Mouse (Mus musculus): ENCODE data around the gene C1qtnf3. TPM values are rescaled to one million over a fixed set of nuclear protein-coding genes. Genes with fewer than 3 reads are reported as not detected.
"Not testable (repeated sequence)": the region's sequence is repeated elsewhere in the genome, so short reads cannot be mapped to it uniquely, and the experiment has no call there.

Gene C1qtnf3
- total RNA-seq, 2 experiments from 2014 or later = 1.2 to 1.3 TPM

DNA sequence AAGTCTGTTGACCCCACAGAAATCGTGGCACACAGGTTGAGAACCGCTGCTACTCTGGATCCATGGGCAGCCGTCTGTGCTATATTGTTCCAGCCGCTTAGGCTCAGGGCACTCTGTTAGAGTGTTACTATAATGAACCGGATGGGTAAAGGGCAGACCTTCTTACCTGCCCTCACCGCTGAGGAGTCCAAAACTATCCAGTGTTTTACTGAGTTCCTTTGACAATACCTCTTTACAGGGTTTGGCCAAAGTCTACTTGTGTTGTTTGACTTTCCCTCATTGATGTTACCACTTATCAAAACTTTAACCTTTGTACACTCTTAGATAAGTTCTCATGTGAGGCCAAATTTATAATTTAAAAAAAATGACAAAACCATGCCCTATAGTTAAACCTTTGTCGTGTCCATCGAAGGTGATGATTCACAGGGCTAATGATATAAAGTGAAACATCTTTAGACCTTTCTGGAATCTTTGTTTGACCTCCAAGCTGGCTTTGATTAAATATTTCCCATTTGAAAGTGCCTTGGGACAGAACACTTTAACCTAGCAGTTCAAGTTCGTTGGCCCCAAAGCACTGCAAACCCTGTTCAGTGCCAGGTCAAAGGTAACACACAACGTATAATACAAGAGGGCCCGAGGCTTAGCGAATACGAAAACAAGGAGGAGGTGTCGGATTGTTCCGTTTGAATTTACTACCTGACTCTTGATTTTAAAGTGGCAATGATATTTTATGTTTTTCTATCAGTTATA lies 7.3 kb downstream of the C1qtnf3 start:
- no peak for DNase-seq

DNA sequence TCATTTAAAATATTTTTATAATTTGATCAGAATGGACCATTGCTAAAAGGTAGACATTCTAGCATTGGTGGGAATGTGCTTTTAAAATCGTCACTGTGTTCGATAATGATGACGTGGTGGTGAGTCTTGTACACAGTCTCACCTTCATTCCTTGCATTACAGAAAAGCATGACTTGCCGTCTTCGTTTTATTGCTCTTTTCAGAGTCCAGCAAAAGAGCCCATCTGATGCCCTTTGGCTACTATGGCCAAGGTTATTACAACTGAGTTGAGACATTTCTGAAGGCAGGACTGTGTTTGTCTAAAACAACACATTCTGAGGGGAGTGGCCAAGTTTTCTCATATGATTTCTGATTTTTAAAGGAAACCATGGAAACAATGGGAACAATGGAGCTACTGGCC lies 8.1 kb downstream of the C1qtnf3 start:
- no peak for DNase-seq

DNA sequence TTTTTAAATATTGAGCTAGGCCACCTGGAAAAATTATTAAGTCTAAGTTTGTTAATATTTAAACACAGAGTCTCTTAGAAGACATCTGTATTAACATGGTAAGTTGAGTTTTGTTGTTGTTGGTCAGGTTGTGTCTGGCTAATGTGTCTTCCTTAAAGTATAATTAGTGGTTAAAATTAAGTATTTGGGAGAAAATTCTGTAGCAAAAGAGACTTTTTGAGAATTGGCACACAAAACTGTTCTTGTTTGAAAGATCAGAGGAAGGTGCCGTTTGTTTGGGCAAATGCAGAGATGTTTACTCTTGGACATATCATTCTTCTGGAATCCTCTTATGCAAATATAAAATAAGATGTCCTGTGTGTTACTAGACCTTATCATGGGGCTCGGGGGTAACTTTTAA lies 10.5 kb downstream of the C1qtnf3 start:
- no peak for DNase-seq

DNA sequence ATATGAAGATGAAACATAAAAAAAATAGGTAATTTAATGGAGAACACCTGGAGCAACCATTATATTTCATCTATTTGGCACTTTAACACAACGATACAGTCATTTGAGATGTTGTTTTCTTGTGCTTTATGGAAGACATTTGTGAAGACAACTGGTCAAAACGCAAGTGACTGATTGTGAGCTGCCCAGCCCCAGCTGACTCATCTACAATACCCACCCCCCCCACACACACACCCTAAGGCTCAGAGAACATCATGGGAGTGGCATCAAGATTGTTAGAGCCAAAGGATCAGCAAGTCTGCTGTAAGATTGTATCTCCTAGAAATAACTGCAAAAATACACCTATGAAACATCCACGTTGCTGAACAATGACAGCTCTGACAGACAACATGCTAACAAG lies 17.3 kb downstream of the C1qtnf3 start:
- DNase-seq = no peak

DNA sequence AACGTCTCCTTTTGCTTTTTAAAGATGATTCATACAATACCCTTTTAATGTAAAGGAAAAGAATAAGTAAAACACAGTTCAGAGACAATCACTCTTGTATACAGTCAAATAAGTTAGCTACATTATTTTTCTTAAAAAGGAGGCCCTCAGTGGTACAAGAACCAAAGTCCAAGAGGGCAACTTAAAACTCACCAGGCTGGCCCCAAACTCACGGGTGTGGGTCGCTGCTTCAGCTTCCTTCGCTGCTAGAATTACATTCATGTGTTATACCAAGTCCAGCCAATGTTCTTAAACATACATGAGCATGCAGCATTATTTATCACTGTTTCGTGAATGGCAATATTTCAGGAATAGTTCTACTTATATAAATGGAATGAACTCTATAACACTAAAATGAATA lies 18.6 kb downstream of the C1qtnf3 start:
- no peak for DNase-seq

DNA sequence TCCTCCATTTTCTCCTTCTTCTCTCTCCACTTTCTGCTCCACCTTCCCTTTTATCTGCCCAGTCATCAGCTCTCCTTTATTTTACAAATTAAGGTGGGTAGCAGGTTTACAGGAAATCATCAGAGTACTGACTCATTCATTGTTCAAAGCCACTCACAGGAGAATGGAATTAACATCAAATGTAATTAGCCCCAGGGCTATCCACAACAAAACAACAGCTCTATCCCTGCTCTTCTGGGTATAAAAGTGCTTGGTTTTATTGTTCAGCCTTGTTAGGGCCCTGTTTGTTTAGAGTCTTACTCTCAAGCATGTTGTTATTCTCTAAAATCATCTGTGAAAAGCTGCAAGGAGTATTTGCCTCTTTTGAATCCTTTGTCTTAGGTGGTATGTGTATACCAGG lies 25.0 kb downstream of the C1qtnf3 start:
- no peak for DNase-seq

DNA sequence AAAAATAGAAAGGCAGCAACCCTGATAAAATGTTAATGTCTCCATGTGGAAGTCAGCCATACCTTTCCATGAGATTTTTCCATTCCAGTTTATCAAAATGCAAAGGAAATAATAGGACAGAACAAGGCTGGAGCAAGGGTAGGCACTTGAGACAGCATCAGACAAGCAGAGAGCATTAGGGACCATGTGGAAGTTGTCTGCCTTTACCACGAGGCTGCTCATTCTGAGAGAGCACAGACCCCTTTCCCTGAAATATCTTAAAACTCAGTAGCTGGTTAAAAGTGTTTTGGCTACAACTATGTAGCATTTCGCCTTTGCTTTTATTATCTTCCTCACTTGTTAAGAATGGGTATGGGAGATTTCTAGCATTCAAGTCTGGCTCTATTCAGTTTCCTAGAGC lies 28.6 kb downstream of the C1qtnf3 start:
- no peak for DNase-seq

DNA sequence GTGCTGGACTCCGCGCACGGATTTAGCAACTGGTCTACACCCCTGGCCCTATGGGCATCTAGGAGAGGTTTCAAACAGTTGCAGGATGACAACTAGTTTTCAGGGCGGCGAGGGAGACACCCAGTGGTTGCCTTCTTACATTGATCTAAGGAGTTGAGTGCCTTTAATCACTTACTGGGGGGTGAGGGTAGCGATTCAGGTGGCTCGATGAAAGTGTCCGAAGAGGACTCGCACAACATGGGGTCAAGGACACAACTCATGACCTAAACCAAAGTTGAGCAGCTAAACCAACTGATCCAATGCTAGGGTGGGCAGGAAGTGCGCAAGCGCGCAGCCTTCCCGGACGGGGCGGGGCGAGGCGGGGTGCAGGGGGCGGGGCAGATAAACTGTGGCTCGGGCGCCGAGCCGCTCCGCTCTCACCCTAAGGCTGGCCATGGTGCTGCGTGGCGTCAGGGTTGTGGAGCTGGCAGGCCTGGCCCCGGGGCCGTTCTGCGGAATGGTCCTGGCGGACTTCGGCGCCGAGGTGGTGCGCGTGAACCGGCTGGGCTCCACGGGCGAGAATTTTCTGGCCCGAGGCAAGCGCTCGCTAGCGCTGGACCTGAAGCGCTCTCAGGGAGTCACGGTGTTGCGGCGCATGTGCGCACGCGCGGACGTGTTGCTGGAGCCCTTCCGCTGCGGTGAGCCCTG lies 29.4 kb downstream of the C1qtnf3 start, which contains the start of gene Amacr:
Gene Amacr, plus strand, starts transcription at position 380 of the 687 bp plus-strand sequence.
- DNase-seq = peak; percentile 92 to 94

DNA sequence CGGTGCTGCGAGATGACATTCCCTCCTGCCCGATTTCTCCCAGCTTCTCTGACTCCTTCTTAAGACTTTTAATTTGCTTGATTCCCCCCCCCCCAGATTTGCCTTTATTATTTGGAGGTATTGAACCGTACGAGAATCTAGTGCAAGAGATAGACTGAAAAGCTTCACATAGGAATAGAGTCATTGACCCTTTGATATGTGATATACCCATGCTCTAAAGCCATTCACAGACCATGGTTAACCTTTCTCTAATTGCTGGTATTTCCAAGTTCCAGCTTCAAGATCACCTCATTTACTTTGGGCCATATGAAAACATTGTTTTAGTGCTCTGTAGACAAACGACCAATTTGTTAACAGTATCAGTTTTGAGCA lies 29.9 kb downstream of the C1qtnf3 start:
- no peak for DNase-seq

DNA sequence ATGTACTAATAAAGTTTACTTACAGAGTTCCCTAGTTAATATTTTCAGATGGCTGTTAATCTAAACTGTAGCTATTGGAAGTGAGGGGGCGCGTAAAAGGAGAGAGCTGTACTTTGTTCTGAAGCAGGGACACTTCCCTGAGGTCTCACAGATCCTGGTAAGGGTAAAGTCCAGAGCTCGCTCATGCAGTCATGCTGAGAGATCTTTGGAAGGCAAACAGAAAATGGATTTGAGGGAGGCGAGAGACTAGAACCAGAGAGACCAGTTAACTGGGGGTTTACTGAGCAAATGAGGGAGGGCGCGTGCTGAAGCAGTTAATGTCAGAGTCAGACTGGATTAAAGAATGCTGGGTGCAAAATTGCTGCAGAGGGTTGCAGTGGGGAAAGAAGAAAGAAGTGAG lies 33.6 kb downstream of the C1qtnf3 start:
- DNase-seq = no peak

DNA sequence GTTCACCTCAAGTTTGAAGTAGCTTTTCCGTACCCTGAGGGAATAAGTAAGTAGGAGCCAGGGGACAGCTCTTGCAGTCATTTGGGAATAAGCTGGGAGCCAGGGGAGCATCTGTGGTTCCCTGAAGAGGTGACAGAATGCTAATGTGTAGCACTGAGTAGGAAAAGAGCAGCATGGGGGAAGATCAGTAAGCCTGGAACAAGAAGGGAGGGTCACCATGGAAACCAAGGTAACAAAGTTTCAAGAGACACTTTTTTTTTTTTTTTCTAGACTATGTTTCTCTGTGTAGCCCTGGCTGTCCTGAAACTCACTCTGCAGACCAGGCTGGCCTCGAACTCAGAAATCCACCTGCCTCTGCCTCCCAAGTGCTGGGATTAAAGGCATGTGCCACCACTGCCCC lies 34.3 kb downstream of the C1qtnf3 start:
- DNase-seq = not testable (repeated sequence)

DNA sequence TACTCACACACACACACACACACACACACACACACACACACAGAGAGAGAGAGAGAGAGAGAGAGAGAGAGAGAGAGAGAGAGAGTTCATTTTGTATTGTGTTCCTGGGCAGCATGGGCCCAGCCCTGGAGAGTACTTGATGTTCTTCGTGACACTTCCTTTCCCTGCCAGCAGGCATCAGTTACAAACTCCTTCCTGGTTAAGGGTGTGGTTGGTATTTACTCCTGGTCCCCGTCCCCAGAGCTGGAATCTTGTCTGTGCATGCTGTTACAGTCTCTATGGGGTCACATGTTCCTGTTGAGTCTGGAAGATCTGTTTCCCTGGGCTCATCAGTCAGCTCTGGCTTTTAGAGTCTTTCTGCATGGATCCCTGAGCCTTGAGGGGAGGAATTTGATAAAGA lies 38.3 kb downstream of the C1qtnf3 start:
- no peak for DNase-seq

DNA sequence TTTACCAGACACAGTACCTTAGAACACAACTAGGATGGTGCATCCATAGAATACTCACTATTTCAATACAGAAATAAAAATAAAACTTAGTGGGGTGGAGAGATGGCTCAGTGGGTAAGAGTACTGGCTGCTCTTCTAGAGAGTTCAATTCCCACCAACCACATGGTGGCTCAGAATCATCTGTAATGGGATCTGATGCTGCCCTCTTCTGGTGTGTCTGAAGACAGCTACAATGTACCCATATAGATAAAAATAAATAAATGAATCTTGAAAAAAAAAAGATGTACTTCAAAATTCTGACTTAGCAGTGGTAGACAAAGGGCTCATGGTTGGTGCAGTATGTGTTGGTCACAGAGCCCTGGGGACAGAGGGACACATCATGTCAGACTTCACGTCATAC lies 39.4 kb downstream of the C1qtnf3 start:
- DNase-seq = no peak

DNA sequence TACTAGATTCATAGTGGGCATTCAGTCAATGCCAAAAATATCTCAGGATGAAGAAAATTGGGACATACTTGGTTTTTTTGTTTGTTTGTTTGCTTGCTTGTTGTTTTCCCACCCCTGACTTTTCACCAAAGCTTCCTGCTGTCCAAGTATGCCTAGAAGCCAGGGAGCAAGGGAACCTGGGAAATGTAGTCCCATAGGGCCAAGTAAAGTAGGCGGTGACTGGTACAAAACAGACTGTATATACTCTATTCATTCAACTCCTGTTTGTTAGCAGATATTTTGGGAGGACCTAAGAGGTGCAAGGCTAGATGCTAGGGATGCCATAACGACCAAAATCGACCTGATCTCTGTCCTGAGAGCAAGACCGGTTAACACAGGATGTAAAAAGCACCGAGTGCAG lies 47.7 kb downstream of the C1qtnf3 start:
- DNase-seq = no peak

DNA sequence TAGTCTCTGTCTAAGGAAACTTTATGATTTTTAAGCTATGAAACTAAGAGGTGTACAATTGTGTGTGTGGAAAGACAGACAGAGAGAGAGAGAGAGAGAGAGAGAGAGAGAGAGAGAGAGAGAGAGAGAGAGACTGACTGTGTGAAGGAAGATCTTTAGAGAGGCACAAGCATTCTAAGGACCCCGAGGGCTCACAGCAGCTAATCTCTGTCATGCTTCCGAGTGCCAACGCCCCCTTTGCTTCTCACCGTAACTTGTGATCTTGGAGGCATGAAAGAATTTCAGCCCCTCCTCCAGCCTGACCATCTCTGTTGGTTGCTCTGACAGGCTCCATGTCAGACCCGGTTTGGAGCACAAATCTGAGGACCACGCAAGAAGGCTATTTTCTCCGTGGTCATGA lies 48.3 kb downstream of the C1qtnf3 start, which contains the start of gene Slc45a2:
Gene Slc45a2, plus strand, starts transcription at position 301 of the 400 bp plus-strand sequence.
- no peak for DNase-seq

DNA sequence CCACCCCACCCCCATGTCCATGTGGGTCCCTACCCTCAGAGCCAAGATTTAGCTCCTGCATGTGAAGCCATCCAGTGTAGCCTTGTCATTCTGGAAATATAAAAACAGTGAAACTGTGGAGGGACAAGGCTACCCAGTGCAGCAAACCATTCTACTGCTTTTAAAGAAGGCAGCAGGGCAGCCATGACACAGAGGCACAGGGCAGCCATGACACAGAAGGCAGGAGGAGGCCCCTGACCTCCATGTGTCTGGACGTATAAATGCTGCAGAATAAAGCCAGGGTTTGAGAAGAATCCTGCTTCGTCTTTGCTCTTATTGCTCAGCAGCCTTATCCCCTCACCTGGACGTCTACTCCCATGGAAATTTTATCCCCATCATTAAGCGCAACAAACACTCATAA lies 51.7 kb downstream of the C1qtnf3 start:
- no peak for DNase-seq

DNA sequence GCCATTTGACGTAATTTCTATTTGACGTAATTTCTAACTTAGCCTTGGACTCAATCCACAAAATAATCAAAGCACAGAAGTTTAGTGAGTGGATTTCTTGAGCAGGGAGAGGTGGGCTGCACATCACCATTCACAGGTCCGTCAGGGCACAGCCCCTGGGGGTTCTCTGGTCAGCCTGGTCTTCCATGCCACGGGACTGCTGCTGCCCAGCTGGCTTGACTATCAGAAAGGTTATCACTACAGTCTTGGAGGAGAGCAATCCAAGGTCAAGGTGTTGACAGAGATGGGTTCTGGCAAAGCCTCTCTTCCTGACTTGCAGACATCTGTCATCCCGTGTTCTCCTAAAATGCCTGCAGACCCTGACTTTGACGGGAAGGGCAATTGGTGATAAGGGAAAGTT lies 52.5 kb downstream of the C1qtnf3 start:
- DNase-seq = no peak

DNA sequence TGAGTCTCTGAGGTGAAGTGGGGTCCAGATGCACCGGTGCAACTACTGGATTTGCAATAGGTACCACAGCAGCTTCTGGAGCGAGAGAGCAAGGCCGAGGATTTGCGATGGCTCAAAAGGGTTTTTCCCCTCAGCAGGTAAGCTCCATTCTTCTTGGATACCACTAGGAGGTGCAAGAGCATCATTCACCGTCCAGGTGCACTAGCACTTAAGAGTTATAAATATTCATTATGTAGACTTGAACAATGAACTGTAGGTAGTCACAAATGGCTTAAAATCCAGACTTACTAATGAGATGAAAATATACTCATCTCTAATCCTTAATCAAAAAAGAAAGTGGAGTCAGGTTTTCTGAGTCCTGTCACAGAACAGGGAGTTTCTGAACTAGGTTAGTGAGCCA lies 56.6 kb downstream of the C1qtnf3 start:
- no peak for DNase-seq

DNA sequence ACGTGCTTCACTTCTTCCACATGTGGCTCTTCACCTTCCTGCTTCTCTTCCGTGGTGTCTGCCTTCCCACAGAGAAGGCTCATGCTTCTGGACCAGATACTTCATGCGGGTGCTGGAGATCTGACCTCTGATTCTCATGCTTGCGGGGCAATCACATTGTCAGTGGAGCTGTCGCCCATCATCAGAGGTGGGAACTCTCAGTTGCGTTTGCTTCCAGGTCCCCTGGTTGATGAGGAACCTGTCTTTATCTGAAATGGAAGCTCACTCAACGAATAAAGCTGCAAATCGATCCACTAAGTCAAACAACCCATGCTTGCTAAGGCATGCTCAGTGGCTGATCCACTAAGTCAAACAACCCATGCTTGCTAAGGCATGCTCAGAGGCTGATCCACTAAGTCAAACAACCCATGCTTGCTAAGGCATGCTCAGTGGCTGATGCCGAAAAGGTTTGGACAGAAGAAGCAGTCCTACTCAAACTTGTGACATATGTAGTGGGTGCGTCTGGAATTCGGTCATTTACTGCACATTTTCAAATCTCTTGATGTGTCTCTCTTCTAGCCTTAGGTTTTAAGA lies 58.9 kb downstream of the C1qtnf3 start:
- no peak for DNase-seq

DNA sequence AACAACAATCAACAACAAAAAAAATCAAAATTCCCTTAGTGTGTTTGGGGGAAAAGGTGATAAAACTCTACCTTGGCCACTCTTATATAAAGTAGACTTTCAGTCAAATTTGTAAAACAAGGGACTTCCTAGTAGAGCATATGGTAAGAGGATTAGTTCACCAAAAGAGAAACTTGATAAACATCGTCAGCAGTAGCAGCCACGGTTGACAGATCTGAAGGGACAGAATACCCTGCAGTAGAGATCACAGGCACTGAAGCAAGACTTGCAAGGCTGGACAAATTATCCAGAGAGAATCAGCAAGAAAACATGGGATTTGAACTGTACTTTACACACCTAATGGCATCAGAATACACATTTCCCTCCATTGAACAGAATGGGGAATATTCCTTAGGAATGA lies 62.8 kb downstream of the C1qtnf3 start:
- no peak for DNase-seq

DNA sequence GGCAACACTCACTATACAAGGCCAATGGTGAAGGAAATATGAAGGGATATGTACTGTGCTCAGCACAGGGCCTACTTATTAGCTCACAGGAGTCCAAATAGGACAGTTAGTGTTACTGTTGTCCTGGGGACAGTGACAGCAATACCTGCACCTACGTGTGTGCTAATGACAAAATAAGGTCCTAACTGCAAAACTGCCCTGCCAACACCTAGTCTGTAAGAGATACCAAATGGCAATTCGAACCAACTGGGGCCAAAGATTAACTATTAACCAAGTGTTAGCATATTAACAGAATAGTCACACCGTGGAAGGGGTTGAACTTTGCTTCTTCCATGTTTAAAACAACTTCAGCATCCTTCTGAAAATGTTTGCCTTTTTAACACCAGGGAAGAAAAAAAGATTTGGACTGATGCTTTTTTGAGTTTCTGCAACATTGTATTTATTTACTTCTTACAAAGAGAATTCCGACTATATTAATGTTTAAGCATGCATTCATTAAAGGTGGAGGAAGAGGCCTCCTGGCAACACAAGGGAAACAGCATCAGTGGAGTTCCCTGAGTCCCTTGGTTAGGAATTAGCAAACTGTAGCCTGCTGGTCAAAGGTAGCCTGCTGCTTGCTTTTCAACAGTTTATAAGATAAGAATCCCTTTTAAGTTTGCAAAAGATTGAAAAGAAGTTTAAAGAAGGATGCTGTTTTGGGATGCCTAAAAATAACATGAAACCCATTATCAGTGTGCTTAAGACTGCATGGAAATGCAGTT lies 74.8 kb downstream of the C1qtnf3 start:
- DNase-seq = no peak
